Mouse (Mus musculus): ENCODE data around the gene Gm17617.

DNA sequence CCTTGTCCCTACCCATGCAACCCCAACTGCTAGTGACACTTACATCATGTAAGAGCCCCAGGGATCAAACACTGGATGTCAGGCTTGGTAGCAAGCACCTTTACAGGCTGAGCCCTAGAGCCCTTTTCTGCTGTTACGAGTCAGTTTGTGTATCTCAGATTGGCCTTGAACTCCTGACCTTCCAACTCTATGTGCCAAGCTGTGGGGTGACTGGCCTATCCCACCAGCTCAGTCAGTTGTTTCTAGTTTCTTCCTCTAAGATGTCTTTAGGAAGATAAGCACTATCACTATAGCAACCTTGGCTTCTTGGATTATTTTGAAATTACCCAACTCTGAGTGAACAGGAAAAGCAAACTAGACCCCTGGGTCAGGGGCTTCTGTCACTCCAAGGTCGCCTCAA lies 30.0 kb downstream of the Gm17617 start:
- TF ChIP-seq POLR2A (IDR thresholded peaks at IDR 0.05; ENCODE audit: insufficient read depth, low read depth, low read length) (no peak), EP300 (IDR thresholded peaks at IDR 0.05; ENCODE audit: insufficient read depth, low read depth, low read length) (no peak)

Data from heart, adult 2 months (tissue).